Mouse (Mus musculus): ENCODE data around the gene Galnt16.

GRCm38 (mm10) chr12:80594141-80594540 lies 76.1 kb downstream of the Galnt16 start:
- no peak for TF ChIP-seq GATA1 (IDR thresholded peaks at IDR 0.05; ENCODE audit: borderline replicate concordance, low read length)
- no peak for TF ChIP-seq FLI1 (IDR thresholded peaks at IDR 0.05; ENCODE audit: low read length)
